Mouse (Mus musculus): ENCODE measurements at regions not wholly inside any gene's neighbourhood (a gene's known extent, or its start where the extent isn't known, plus 50 kb on each side); places are given as distances from the start of the nearest gene placed in this dataset.
A peak's percentile ranks its signal among the peaks of the same experiment; 100 is the strongest.

DNA sequence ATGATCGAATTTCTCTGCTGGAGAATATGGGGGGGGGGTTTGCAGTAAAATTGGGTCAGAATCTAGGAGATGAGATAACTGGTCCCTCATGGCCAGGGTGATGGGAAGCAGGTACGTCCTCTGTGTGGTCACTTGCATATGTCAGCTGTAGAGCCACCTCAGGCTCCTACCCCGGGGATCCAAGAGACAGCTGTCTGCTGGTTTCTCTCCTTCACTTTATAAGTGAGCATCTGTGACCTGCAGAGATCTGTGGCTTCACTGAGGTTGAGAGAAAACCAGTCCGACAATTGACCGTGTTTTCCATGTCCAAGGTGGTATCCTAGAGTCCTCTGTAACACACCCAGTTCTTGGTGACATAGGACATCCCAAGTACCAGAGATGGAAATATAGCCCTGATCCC is 162.1 kb upstream of the Ctbp2 start:
- H3K27me3 ChIP-seq (ENCODE audit: control insufficient read depth, insufficient read depth, low read length): no peaks in the 10 kb centered on the region
- ATAC-seq (ENCODE audit: low FRiP score, low TSS enrichment): no peak
- H3K27ac ChIP-seq (replicated peaks; ENCODE audit: low read depth, low read length): no peak overlapping the region
- H3K9ac ChIP-seq (replicated peaks; ENCODE audit: low read length): no peak overlapping the region
- no peaks in the 10 kb centered on the region for H3K36me3 ChIP-seq (ENCODE audit: control insufficient read depth, insufficient read depth, low read length)
- WGBS: 82% methylated on average over 5 of the region's 5 CpGs
- no peak overlapping the region for H3K4me2 ChIP-seq (ENCODE audit: low read length)
- H3K4me3 ChIP-seq (replicated peaks; ENCODE audit: low read depth, low read length): no peak overlapping the region
- no peak for DNase-seq
- H3K9me3 ChIP-seq (ENCODE audit: control insufficient read depth, low read length): no peaks in the 10 kb centered on the region
- H3K4me1 ChIP-seq (ENCODE audit: control insufficient read depth, insufficient read depth, low read length): no peaks in the 10 kb centered on the region

DNA sequence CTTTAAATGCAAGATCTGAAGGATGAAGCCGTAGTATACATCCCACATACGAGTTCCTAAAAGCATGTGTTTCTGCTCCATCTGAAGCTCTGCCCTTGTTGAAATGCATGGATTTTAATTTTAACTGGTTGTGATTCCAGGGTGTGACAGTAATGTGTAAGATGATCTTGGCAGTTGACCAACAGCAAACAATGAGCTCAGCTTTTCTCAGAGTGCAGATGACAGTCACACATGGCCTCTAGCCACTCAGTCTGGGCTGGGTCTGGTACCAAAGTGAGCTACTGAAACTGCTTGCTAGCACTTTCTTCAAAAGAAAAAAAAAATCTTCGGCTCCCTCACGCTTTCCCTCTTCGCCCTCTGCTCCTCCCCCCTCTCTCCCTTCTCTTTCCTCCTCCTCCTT is 138.0 kb upstream of the Ctbp2 start:
- 79% methylated on average over 5 of the region's 5 CpGs for WGBS
- H3K4me1 ChIP-seq (ENCODE audit: control insufficient read depth, insufficient read depth, low read length): no peaks in the 10 kb centered on the region
- no peak for DNase-seq

GRCm38 (mm10) chr7:133259143-133259542 is 135.0 kb upstream of the Ctbp2 start:
- 86% methylated on average over 7 of the region's 7 CpGs for WGBS
- no peak overlapping the region for H3K4me2 ChIP-seq (ENCODE audit: low read length)
- no peak for ATAC-seq (ENCODE audit: low FRiP score, low TSS enrichment)
- H3K27me3 ChIP-seq (ENCODE audit: control insufficient read depth, insufficient read depth, low read length): no peaks in the 10 kb centered on the region
- H3K27ac ChIP-seq (replicated peaks; ENCODE audit: low read depth, low read length): no peak overlapping the region
- no peaks in the 10 kb centered on the region for H3K9me3 ChIP-seq (ENCODE audit: control insufficient read depth, low read length)
- no peaks in the 10 kb centered on the region for H3K36me3 ChIP-seq (ENCODE audit: control insufficient read depth, insufficient read depth, low read length)
- DNase-seq: no peak
- H3K4me3 ChIP-seq (replicated peaks; ENCODE audit: low read depth, low read length): no peak overlapping the region
- H3K4me1 ChIP-seq (ENCODE audit: control insufficient read depth, insufficient read depth, low read length): no peaks in the 10 kb centered on the region
- no peak overlapping the region for H3K9ac ChIP-seq (replicated peaks; ENCODE audit: low read length)

More for the DNA sequence above, 138.0 kb upstream of the Ctbp2 start:
- no peak overlapping the region for H3K4me3 ChIP-seq (replicated peaks; ENCODE audit: low read depth, low read length)
- no peaks in the 10 kb centered on the region for H3K27me3 ChIP-seq (ENCODE audit: control insufficient read depth, insufficient read depth, low read length)
- no peaks in the 10 kb centered on the region for H3K9me3 ChIP-seq (ENCODE audit: control insufficient read depth, low read length)
- no peak overlapping the region for H3K27ac ChIP-seq (replicated peaks; ENCODE audit: low read depth, low read length)
- ATAC-seq (ENCODE audit: low FRiP score, low TSS enrichment): no peak
- no peak overlapping the region for H3K9ac ChIP-seq (replicated peaks; ENCODE audit: low read length)
- no peak overlapping the region for H3K4me2 ChIP-seq (ENCODE audit: low read length)
- no peaks in the 10 kb centered on the region for H3K36me3 ChIP-seq (ENCODE audit: control insufficient read depth, insufficient read depth, low read length)

- no peak for DNase-seq
- no peaks in the 10 kb centered on the region for H3K4me1 ChIP-seq (ENCODE audit: control insufficient read depth, insufficient read depth, low read length)
- no peak overlapping the region for H3K4me3 ChIP-seq (replicated peaks; ENCODE audit: low read depth, low read length)
- no peaks in the 10 kb centered on the region for H3K36me3 ChIP-seq (ENCODE audit: control insufficient read depth, insufficient read depth, low read length)
- H3K4me2 ChIP-seq (ENCODE audit: low read length): no peak overlapping the region
- H3K27ac ChIP-seq (replicated peaks; ENCODE audit: low read depth, low read length): no peak overlapping the region
- 45% methylated on average over 5 of the region's 5 CpGs for WGBS
- ATAC-seq (ENCODE audit: low FRiP score, low TSS enrichment): no peak
- no peaks in the 10 kb centered on the region for H3K27me3 ChIP-seq (ENCODE audit: control insufficient read depth, insufficient read depth, low read length)
- H3K9ac ChIP-seq (replicated peaks; ENCODE audit: low read length): no peak overlapping the region
- no peaks in the 10 kb centered on the region for H3K9me3 ChIP-seq (ENCODE audit: control insufficient read depth, low read length)
Measured at GRCm38 (mm10) chr7:133256831-133257230, 132.7 kb upstream of the Ctbp2 start.

GRCm38 (mm10) chr7:133244601-133245000 is 120.4 kb upstream of the Ctbp2 start:
- WGBS: 63% methylated on average over 11 of the region's 11 CpGs
- no peak overlapping the region for H3K4me2 ChIP-seq (ENCODE audit: low read length)
- no peaks in the 10 kb centered on the region for H3K27me3 ChIP-seq (ENCODE audit: control insufficient read depth, insufficient read depth, low read length)
- H3K27ac ChIP-seq (replicated peaks; ENCODE audit: low read depth, low read length): no peak overlapping the region
- ATAC-seq (ENCODE audit: low FRiP score, low TSS enrichment) (no peak), DNase-seq (peak; percentile 44)
- no peak overlapping the region for H3K4me3 ChIP-seq (replicated peaks; ENCODE audit: low read depth, low read length)
- H3K9ac ChIP-seq (replicated peaks; ENCODE audit: low read length): no peak overlapping the region
- H3K9me3 ChIP-seq (ENCODE audit: control insufficient read depth, low read length): no peaks in the 10 kb centered on the region
- H3K36me3 ChIP-seq (ENCODE audit: control insufficient read depth, insufficient read depth, low read length): no peaks in the 10 kb centered on the region
- H3K4me1 ChIP-seq (ENCODE audit: control insufficient read depth, insufficient read depth, low read length): no peaks in the 10 kb centered on the region

- H3K4me1 ChIP-seq (ENCODE audit: control insufficient read depth, insufficient read depth, low read length): no peaks in the 10 kb centered on the region
- no peak overlapping the region for H3K27ac ChIP-seq (replicated peaks; ENCODE audit: low read depth, low read length)
- no peaks in the 10 kb centered on the region for H3K36me3 ChIP-seq (ENCODE audit: control insufficient read depth, insufficient read depth, low read length)
- no peak overlapping the region for H3K9ac ChIP-seq (replicated peaks; ENCODE audit: low read length)
- H3K4me3 ChIP-seq (replicated peaks; ENCODE audit: low read depth, low read length): no peak overlapping the region
- no peak for DNase-seq
- H3K27me3 ChIP-seq (ENCODE audit: control insufficient read depth, insufficient read depth, low read length): no peaks in the 10 kb centered on the region
- WGBS: 82% methylated on average over 5 of the region's 5 CpGs
- no peak for ATAC-seq (ENCODE audit: low FRiP score, low TSS enrichment)
- no peaks in the 10 kb centered on the region for H3K9me3 ChIP-seq (ENCODE audit: control insufficient read depth, low read length)
- no peak overlapping the region for H3K4me2 ChIP-seq (ENCODE audit: low read length)
Measured at GRCm38 (mm10) chr7:133234326-133234725, 110.2 kb upstream of the Ctbp2 start.

DNA sequence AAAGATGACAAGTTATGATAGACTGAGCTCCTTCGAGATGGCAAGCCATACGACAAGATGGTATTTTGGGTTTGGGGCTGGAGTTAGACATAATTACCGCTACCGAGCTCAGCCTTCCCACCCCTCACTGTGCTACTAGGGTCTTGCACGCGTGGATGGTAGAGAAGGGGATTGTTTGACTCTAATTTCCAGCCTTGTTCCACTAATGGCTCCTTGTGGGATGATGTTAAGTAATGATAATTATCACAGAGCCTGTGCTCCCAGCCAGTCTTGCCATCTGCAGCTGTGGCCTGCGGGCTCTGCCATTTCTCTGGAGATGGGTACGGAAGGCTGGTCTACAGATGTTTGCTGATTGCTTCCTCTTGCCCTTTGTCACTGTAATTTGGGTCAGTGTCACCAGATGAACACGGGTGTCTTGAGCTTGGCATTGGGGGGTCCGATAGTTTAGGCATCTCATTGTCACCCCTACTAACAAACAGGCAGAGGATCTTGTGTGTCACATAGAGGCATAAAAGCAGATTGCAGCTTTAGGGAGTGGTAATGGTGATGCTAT is 108.8 kb upstream of the Ctbp2 start:
- no peak for ATAC-seq (ENCODE audit: low FRiP score, low TSS enrichment)

DNA sequence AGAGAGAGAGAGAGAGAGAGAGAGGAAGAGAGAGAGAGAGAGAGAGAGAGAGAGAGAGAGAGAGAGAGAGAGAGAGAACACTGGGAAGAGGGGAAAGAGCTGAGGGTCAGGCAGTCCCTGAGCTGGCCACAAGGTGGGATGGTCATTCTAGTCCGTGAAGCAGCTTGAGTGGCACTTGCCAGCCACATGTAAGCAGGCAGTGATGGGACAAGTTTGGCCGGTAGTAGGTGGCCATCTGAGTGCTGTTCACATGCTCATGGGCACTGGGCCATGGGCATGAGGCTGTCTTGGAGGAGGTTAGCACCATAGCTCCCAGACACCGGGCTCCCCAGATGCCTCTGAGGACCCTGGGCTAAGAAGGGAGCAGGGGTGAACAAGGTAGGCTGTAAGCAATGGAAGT is 106.7 kb upstream of the Ctbp2 start:
- H3K36me3 ChIP-seq (ENCODE audit: control insufficient read depth, insufficient read depth, low read length): no peaks in the 10 kb centered on the region

More for the DNA sequence above, 108.8 kb upstream of the Ctbp2 start:
- Histone ChIP-seq H3K27ac (replicated peaks; ENCODE audit: low read depth, low read length) (no peak overlapping the region), H3K9ac (replicated peaks; ENCODE audit: low read length) (no peak overlapping the region), H3K9me3 (ENCODE audit: control insufficient read depth, low read length) (no peaks in the 10 kb centered on the region), H3K36me3 (ENCODE audit: control insufficient read depth, insufficient read depth, low read length) (no peaks in the 10 kb centered on the region), H3K27me3 (ENCODE audit: control insufficient read depth, insufficient read depth, low read length) (no peaks in the 10 kb centered on the region), H3K4me1 (ENCODE audit: control insufficient read depth, insufficient read depth, low read length) (no peaks in the 10 kb centered on the region), H3K4me2 (ENCODE audit: low read length) (no peak overlapping the region), H3K4me3 (replicated peaks; ENCODE audit: low read depth, low read length) (no peak overlapping the region)
- no peak for DNase-seq
- WGBS: 73% methylated on average over 10 of the region's 10 CpGs

DNA sequence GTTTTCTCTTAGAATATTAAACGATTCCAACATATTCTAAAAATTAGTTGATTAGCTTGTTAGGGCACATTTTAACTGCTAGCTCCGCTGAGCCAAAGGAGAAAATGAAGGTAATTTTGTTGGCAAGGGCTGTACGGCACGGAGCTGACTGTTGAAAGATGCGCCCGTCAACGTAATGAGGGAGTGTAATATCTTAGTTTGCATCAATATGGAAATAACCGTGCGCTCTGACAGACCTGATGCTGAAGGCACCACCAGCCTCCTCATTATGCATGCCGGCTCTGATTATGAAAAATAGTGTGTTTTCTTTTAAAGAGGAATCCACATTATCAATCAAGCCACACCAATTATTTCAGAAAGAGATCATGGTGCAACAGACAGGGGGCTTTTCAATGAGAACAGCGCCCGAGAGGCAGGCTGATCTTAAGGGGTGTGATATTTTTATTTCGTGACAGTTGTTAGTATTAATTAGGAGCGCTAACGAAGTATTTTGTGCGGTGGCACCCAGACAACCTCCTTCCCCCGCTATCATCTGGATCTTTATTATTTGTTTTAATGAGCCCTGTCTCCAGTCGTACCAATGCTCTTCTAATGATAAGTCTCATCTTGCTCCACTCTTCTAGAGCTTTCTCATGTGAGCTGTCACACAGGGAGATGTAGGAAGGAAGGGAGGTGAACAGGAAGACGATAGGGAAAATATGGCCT is 99.9 kb upstream of the Ctbp2 start:
- Histone ChIP-seq H3K9ac (replicated peaks; ENCODE audit: low read length) (no peak overlapping the region), H3K9me3 (ENCODE audit: control insufficient read depth, low read length) (no peaks in the 10 kb centered on the region), H3K4me1 (ENCODE audit: control insufficient read depth, insufficient read depth, low read length) (0 out of 2 replicates have a peak, but pooled peaks cover 5% of the 10 kb centered on the region), H3K27ac (replicated peaks; ENCODE audit: low read depth, low read length) (0 out of 2 replicates have a peak overlapping the region, but pooled peaks have one; percentile 22), H3K27me3 (ENCODE audit: control insufficient read depth, insufficient read depth, low read length) (no peaks in the 10 kb centered on the region), H3K36me3 (ENCODE audit: control insufficient read depth, insufficient read depth, low read length) (no peaks in the 10 kb centered on the region), H3K4me2 (ENCODE audit: low read length) (no peak overlapping the region), H3K4me3 (replicated peaks; ENCODE audit: low read depth, low read length) (no peak overlapping the region)
- ATAC-seq (ENCODE audit: low FRiP score, low TSS enrichment): no peak
- 66% methylated on average over 19 of the region's 19 CpGs for WGBS
- peak; percentile 55 for DNase-seq

More for the DNA sequence above, 106.7 kb upstream of the Ctbp2 start:
- Histone ChIP-seq H3K4me3 (replicated peaks; ENCODE audit: low read depth, low read length) (no peak overlapping the region), H3K9me3 (ENCODE audit: control insufficient read depth, low read length) (no peaks in the 10 kb centered on the region), H3K27me3 (ENCODE audit: control insufficient read depth, insufficient read depth, low read length) (no peaks in the 10 kb centered on the region), H3K9ac (replicated peaks; ENCODE audit: low read length) (no peak overlapping the region), H3K27ac (replicated peaks; ENCODE audit: low read depth, low read length) (no peak overlapping the region), H3K4me1 (ENCODE audit: control insufficient read depth, insufficient read depth, low read length) (no peaks in the 10 kb centered on the region), H3K4me2 (ENCODE audit: low read length) (no peak overlapping the region)
- ATAC-seq (ENCODE audit: low FRiP score, low TSS enrichment): no peak
- DNase-seq: no peak
- WGBS: 68% methylated on average over 3 of the region's 3 CpGs

Data from midbrain, embryonic 14.5 days (tissue).